Mouse (Mus musculus): ENCODE results near the gene Rnf220.

The Rnf220 gene

DNA sequence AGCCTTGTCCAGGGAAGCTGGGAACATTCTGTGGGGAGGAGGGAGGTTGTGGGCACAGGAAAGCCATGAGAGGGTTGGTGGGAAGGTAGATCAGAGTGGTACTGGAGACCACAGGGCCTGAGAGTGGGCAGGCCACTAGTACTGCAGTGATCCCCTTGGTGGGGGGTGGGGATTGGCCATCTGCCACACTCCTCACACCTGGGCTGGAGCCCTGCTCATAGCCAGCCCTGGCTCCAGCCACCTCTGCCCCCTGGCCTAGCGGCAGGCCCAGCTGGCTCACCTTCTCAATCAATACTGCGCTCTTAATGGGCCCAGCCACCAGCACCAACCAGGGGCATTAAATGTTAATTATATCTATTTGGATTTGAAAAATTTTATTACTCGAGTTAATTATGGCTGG, 166.7 kb downstream of the Rnf220 start:
- DNase-seq: no peak

DNA sequence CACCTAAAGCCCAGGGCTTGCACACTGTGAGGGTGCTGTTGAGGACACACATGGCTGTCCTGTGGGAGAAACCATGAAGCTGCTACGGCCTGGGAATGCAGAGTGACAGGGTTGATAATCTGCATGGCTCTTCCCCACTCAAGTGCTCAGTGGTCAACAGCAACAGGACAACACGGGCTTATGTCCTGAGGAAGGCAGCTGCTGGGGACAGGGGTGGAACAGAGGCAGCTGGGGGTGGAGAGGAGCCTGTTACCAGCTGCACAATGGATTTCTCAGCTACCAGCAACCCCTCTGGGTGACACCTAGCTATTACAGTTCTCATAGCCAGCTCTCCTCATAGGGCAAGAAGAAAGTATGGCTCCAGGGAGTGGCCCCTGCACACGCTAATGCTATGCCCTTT, 169.9 kb downstream of the Rnf220 start:
- DNase-seq: no peak

- no peak for DNase-seq
These were observed 171.8 kb downstream of the Rnf220 start for GRCm38 (mm10) chr4:117325076-117325475.

DNA sequence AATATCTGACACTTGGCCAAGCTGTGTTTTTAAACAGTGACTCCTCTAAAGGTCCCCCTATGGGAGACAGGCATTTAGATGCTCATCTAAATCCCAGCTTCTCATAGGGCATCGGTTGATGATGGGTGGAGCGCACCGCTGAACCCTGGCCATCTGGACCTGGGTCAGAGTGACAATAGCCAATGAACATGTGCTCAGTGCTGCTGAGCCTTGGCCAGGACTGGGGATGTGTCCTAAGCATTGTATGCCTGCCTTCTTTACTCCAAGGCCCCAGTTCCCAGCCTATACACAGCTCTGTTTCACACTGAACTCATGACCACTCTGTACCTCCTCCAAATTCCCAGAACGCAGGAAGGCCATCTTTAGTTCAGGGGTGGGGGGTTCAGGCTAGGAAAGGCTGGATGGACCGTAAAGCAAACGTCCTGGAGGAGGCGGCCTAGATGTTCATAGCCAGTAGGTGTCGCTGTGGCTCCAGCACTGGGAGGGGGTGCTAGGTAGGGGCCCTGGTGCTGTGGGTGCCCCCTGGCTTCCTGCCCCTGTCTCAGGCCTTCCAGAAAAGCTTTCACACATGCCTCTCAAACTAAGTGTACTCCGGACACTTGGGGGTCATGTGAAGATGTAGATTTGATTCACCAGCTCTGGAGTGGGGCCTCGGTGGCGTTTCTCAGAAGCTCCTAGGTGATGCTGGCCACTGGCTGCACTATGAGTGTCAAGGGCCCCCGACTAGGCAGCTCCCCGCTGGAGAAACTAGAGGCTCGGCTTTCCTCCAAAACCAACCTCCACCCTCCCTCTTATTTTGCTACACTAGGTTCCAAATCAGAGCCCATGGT, 173.1 kb downstream of the Rnf220 start:
- peak; percentile 6 for DNase-seq

- no peak for DNase-seq
These were observed 175.8 kb downstream of the Rnf220 start for GRCm38 (mm10) chr4:117321011-117321410.

- DNase-seq: no peak
These were observed 178.3 kb downstream of the Rnf220 start for GRCm38 (mm10) chr4:117318508-117318907.

DNA sequence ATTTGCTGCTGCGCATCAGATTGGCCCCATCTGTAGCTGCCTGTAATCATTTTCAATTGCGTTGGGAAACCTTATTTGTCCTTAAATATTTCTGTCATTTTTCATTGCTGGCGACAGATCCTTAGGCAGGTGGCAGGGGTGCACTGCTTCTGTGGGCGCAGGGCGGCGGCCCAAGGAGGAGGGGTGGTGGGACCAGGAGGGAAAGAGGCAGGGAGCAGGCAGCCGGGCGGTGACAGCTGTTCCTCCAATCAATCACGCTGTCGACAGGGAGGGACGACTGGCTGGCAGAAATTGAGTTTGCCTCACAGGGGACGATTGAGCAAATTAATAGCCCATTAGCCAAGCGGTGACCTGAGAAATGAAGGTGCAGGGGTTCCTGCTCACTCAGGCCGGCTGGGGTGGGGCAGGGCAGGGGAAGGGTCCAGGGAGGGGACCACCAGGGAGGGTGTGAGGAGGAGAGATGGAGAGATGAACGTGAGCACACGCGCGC, 179.1 kb downstream of the Rnf220 start:
- no peak for DNase-seq

DNA sequence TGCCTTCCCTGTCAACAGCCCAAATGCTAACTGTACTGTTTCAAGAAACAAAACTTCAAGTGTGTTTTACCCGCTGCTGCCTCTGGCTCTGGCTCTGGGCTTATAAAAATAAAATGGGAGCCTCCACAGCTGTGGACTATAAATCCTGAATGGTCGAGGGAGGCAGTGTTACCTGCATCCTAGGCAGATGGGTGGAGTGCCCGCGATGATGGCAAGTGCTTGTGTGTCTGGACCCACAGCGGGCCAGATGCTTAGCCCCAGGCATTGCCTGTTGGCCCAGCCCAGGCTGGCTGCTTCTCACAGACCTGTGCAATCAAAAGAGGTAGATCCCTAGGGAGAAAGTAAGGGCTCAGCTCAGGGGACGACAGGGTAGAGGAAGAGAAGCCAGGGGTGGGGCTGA, 180.1 kb downstream of the Rnf220 start:
- DNase-seq: no peak

GRCm38 (mm10) chr4:117314849-117315500, 181.9 kb downstream of the Rnf220 start:
- DNase-seq: no peak

- no peak for DNase-seq
These were observed 183.8 kb downstream of the Rnf220 start for GRCm38 (mm10) chr4:117313085-117313424.

- DNase-seq: no peak
These were observed 184.3 kb downstream of the Rnf220 start for GRCm38 (mm10) chr4:117312416-117313084.

- DNase-seq: no peak
These were observed 185.0 kb downstream of the Rnf220 start for GRCm38 (mm10) chr4:117311891-117312290.

- no peak for DNase-seq
These were observed 187.4 kb downstream of the Rnf220 start for GRCm38 (mm10) chr4:117309427-117309826.

DNA sequence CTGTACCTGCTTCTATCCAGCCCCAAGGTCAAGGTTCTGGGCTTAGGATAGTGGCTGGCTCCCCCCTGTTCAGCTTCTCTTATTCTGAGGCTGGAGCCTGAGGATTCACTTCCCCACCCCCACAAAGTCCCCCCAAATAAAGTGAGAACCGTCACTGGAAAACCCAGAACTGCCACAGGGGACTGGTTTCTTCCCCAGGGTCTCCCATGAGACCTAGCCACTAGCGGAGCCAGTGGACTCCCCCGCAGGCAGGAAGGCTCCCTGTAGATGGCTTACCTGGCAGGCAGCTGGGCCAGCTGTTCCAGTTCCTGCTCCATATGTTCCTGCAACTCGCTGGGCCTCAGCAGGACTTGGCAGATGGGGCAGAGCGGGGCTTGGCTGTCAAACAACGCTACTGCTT, 189.6 kb downstream of the Rnf220 start:
- DNase-seq: no peak

GRCm38 (mm10) chr4:117305461-117305860, 191.4 kb downstream of the Rnf220 start:
- DNase-seq: no peak

DNA sequence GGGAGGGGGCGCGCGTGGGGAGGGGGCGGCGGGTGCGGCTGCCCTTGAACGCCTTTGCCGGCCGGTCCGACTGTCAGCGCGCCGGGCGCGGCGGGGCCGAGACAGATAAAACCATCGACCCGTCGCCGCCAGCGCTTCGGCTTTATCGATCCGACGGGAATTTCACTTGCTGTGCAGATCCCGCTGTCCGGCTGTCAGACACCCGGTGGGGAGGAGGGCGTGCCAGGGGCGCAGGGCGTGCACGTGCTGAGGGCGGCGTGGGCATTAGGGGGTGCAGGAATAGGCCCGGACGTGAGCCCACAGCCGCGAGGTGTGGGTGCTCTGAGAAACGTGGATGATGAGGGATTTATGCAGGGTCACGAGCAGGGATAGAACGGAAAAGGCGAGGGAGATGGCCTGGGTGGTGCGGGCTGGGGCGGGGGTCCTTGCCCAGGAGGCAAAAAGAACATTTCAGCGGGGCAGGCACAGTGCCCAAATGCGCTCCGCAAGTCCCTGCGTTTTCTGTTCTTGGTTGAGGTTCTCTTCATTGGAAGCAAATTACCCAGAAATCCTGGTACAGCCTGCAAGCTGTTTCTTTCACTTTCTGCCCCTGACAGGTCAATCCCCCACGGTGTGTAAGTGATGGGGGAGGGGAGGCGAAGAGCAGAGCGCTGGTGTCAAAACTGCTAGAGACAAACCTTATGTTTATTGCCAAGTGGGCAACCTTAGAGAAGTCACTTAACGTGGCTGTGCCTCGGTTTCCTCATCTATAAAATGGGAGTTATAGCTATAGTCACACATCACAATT, 192.4 kb downstream of the Rnf220 start:
- DNase-seq: no peak

DNA sequence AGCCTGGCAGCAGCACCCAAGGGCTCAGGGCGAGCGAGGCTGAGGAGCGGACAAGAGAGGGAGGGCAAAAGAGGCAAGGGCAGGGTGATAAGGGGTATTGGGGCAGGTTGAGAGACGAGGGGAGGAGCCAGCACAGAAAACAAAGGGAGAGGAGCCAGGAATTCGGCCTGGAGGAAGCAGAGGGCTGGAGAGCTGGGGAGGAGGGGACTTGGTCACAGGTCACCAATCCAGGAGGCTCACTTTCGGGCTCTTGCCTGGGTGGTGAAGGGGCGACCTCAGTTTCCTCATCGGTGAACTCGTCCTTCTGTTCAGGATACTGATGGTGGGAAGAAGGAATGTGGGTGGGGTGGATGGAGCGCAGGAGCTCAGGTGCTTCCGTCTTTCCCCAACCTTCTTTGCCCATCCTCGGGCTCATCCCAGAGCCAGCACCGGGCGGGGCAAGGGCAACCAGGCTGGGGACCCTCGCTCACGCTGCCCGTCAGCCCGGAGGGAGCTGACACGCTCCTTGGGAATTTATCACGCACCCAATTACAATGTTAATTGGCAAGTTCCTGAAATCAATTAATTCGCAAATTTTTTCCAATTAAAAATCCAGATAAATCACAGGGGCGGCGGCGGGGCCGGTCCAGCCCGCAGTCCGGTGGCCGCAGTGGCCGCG, 193.1 kb downstream of the Rnf220 start:
- DNase-seq: no peak

DNA sequence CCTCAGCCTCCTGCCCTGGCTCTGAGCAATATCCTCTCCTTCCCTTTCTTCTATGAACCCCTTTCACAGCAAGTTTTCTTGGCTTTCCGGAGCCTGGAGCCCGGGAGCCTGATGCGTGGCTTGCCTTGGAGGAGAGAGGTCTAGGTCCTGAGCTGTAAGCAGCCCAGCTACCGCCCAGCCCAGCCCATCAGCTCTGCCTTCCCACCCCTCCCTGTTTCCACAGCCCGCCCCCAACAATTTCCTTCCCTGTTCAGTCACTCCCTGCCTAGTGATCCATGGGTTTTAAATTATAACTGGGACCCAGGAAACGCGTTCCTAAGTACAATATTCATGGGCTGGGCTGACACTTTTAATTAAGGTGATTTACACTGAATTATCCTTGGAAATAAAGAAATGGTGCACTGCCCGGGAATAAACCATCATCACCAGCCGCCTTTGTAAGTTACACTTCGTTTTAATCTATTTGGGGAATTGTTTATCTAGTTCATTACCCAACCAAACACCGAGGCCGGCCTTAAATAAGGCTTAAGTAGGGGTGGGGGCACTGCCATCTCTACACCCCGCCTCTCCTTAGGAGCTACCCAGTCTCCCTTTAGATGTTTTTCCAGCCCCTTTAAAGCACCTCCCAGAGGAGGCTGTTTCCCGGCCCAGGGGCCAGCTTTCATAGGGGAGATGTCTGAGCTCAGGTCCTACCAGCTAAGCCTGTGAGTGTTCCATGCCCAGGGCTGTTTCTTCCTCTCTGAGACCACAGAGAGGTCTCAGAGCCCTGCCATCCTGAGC, 194.6 kb downstream of the Rnf220 start:
- DNase-seq: no peak

- DNase-seq: no peak
These were observed 196.9 kb downstream of the Rnf220 start for GRCm38 (mm10) chr4:117299921-117300320.

- DNase-seq: no peak
These were observed 199.0 kb downstream of the Rnf220 start for GRCm38 (mm10) chr4:117297819-117298218.

DNA sequence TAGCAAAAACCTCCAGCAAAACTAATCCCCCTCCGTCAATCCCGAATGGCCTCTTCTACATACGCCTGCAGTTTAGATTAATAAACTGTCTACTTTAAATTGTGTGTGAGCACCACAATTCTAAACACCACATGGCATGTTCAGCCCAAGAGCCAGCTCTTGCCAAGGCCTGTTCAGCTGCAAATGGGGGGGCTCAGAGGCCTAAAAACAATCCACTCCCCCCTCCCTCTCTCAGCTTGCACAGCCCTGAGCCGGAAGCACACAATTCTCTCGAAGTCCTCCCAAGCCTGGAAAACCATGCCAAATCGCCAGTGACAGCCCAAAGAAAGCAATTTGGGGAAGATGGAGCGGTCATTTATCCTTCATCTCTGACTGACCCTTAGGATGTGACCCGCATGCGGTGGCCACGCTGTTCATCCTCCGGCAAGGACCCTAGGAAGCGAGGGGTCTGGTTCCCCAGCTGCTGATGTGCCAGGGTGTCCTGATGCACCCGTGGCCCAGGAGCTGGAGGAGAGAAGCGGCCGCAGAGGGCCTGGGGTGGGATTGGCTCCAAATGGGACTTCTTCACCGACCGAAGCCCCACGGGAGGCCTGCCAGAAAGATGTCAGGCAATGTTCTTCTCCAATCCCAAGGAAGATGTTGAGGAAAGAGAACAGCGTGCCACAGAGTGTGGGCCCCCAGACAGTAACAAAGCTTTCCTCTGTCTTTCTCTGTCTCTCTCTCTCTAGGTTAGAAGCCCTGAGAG, 199.8 kb downstream of the Rnf220 start:
- DNase-seq: no peak
